Mouse (Mus musculus): Measurements from ENCODE around the gene Plxdc1.

DNA sequence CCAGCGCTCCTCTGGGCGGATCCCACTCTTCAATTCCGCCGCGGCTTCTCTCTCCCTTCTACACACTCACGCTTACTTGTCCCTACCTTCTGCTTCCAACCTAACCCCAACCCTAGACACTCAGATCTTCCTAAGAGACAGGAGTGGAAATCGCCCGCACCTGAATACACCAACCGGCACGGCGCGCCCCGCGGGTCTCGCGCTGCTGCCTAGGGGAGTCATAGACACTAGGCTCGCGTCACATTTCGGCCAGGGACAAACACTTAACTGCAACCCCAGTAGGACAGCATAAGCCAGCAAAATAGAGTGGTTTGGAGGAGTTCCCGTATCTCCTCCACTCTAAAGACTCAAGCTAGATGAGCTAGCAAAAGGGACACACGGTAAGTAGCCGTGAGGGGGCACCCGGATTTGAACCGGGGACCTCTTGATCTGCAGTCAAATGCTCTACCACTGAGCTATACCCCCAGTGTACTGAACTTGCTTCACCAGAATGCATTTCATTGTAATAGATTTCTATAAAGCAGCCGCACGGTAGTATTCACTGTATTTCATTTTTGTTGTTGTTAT, 2.4 kb upstream of the Plxdc1 start:
- no peak for TF ChIP-seq CTCF (IDR thresholded peaks at IDR 0.05; ENCODE audit: low read depth)
- TF ChIP-seq EP300 (optimal IDR thresholded peaks at IDR 0.05) = no peak

All from stomach, postnatal 0 days (tissue).